Mouse (Mus musculus) neural tube, embryonic 15.5 days (tissue): Measurements from ENCODE around the gene Hoxa3. TPM values are rescaled to one million over a fixed set of nuclear protein-coding genes. Genes with fewer than 3 reads are reported as not detected.

Source experiments
- ATAC-seq: fragments of 200-750 bp; cut with Nextera tagmentation; 2 replicates; pipeline ENCODE4 v1.8.0; 2017; ENCODE audit warnings: mild to moderate bottlenecking, moderate TSS enrichment, moderate library complexity; ENCODE audit not compliant: low FRiP score
- H3K27ac ChIP-seq: fragments of 300-500 bp; sonication (generic); replicated peaks from 2 replicates; pipeline ENCODE4 v1.5.1; 2015; ENCODE audit warnings: mild to moderate bottlenecking, inconsistent platforms
- H3K27me3 ChIP-seq: fragments of 300-500 bp; sonication (generic); replicated peaks from 2 replicates; pipeline ENCODE4 v1.6.1; 2015; ENCODE audit warnings: inconsistent platforms
- H3K36me3 ChIP-seq: fragments of 300-500 bp; sonication (generic); 2 replicates; pipeline ENCODE4 v1.6.1; 2015; ENCODE audit warnings: inconsistent platforms
- H3K4me1 ChIP-seq: fragments of 300-500 bp; sonication (generic); 2 replicates; pipeline ENCODE4 v1.6.1; 2015; ENCODE audit warnings: inconsistent platforms
- H3K4me2 ChIP-seq: fragments of 300-500 bp; sonication (generic); 2 replicates; pipeline ENCODE4 v1.6.1; 2015; ENCODE audit warnings: inconsistent platforms, mild to moderate bottlenecking, moderate library complexity
- H3K4me3 ChIP-seq: fragments of 300-500 bp; sonication (generic); replicated peaks from 2 replicates; pipeline ENCODE4 v1.5.1; 2015; ENCODE audit warnings: mild to moderate bottlenecking, inconsistent platforms
- H3K9ac ChIP-seq: fragments of 300-500 bp; sonication (generic); replicated peaks from 2 replicates; pipeline ENCODE4 v1.6.1; 2015; ENCODE audit warnings: mild to moderate bottlenecking, inconsistent platforms
- H3K9me3 ChIP-seq: fragments of 300-500 bp; sonication (generic); replicated peaks from 2 replicates; pipeline ENCODE4 v1.6.1; 2016; ENCODE audit warnings: inconsistent platforms
- WGBS: fragments of 180-500 bp; shearing (Covaris S2); methylation state at CpG from one replicate; pipeline ENCODE4 v1.1.7; 2015; ENCODE audit warnings: mixed read lengths; 5-methylcytosine and 5-hydroxymethylcytosine counted together
- polyA plus RNA-seq: library from polyadenylated mRNA; unstranded; fragments of >200 nt; fragmentation: Nextera tagmentation; extraction: Ambion mirVana; gene quantifications from 2 replicates; pipeline ENCODE4 v1.2.1, GENCODE M21; 2015

Hoxa3 gene
- polyA plus RNA-seq, 1 experiment from 2014 or later, result 14.6 TPM

- H3K27me3 ChIP-seq, result peaks cover 18% of the 10 kb centered on the region
- peak overlapping the region; percentile 57; the same call in 1 of the 2 replicates for H3K4me3 ChIP-seq
- 0 out of 2 replicates have a peak overlapping the region, but pooled peaks have one; percentile 45 for H3K27ac ChIP-seq
- no peaks in the 10 kb centered on the region for H3K36me3 ChIP-seq
- peak overlapping the region; percentile 57 for H3K4me2 ChIP-seq
- H3K9me3 ChIP-seq, result no peaks in the 10 kb centered on the region
- 0 out of 2 replicates have a peak overlapping the region, but pooled peaks have one; percentile 21 for H3K9ac ChIP-seq
- WGBS, result 30% methylated on average over 6 of the region's 6 CpGs
- peaks cover 29% of the 10 kb centered on the region for H3K4me1 ChIP-seq
- ATAC-seq, result no peak
Observed at GRCm38 (mm10) chr6:52235866-52236265, 22.7 kb upstream of the Hoxa3 start.

- peaks cover 17% of the 10 kb centered on the region for H3K27me3 ChIP-seq
- H3K4me1 ChIP-seq, result peaks cover 26% of the 10 kb centered on the region
- H3K4me3 ChIP-seq, result peak overlapping the region; percentile 57
- H3K27ac ChIP-seq, result peak overlapping the region; percentile 82
- no peaks in the 10 kb centered on the region for H3K36me3 ChIP-seq
- H3K9me3 ChIP-seq, result no peaks in the 10 kb centered on the region
- peak overlapping the region; percentile 57 for H3K4me2 ChIP-seq
- WGBS, result 23% methylated on average over 9 of the region's 9 CpGs
- 0 out of 2 replicates have a peak overlapping the region, but pooled peaks have one; percentile 21 for H3K9ac ChIP-seq
- no peak for ATAC-seq
Observed at GRCm38 (mm10) chr6:52235267-52235666, 22.1 kb upstream of the Hoxa3 start.

GRCm38 (mm10) chr6:52234428-52235140 is 21.4 kb upstream of the Hoxa3 start:
- Histone ChIP-seq H3K9ac (peak overlapping the region; percentile 65), H3K4me1 (peaks cover 26% of the 10 kb centered on the region), H3K27me3 (peaks cover 17% of the 10 kb centered on the region), H3K4me3 (peak overlapping the region; percentile 57), H3K36me3 (no peaks in the 10 kb centered on the region), H3K9me3 (no peaks in the 10 kb centered on the region), H3K27ac (peak overlapping the region; percentile 82), H3K4me2 (peak overlapping the region; percentile 57)
- WGBS, result 1% methylated on average over 59 of the region's 68 CpGs
- ATAC-seq, result peak; percentile 76

- Histone ChIP-seq H3K36me3 (no peaks in the 10 kb centered on the region), H3K9me3 (no peaks in the 10 kb centered on the region), H3K27ac (peak overlapping the region; percentile 82), H3K4me3 (peak overlapping the region; percentile 57), H3K27me3 (peaks cover 17% of the 10 kb centered on the region), H3K9ac (peak overlapping the region; percentile 65), H3K4me1 (peaks cover 26% of the 10 kb centered on the region), H3K4me2 (peak overlapping the region; percentile 57)
- peak; percentile 16; the same call in 1 of the 2 replicates for ATAC-seq
- WGBS, result 2% methylated on average over 70 of the region's 70 CpGs
Observed at GRCm38 (mm10) chr6:52233546-52234427, 20.7 kb upstream of the Hoxa3 start.

GRCm38 (mm10) chr6:52232984-52233545 is 19.9 kb upstream of the Hoxa3 start:
- peak overlapping the region; percentile 82 for H3K27ac ChIP-seq
- H3K9ac ChIP-seq, result peak overlapping the region; percentile 65

GRCm38 (mm10) chr6:52232568-52232965 is 19.4 kb upstream of the Hoxa3 start:
- Histone ChIP-seq H3K4me3 (peak overlapping the region; percentile 57), H3K9me3 (no peaks in the 10 kb centered on the region), H3K9ac (peak overlapping the region; percentile 65), H3K27ac (peak overlapping the region; percentile 82), H3K4me1 (peaks cover 33% of the 10 kb centered on the region), H3K4me2 (peak overlapping the region; percentile 57), H3K36me3 (no peaks in the 10 kb centered on the region), H3K27me3 (peaks cover 13% of the 10 kb centered on the region)
- no peak for ATAC-seq
- WGBS, result 4% methylated on average over 18 of the region's 18 CpGs

More at GRCm38 (mm10) chr6:52232984-52233545, 19.9 kb upstream of the Hoxa3 start:
- H3K4me2 ChIP-seq, result peak overlapping the region; percentile 57
- H3K27me3 ChIP-seq, result peaks cover 17% of the 10 kb centered on the region
- no peak for ATAC-seq
- peak overlapping the region; percentile 57 for H3K4me3 ChIP-seq
- no peaks in the 10 kb centered on the region for H3K36me3 ChIP-seq
- no peaks in the 10 kb centered on the region for H3K9me3 ChIP-seq
- WGBS, result 3% methylated on average over 23 of the region's 23 CpGs
- peaks cover 30% of the 10 kb centered on the region for H3K4me1 ChIP-seq

- peak overlapping the region; percentile 82 for H3K27ac ChIP-seq
- H3K9ac ChIP-seq, result peak overlapping the region; percentile 65
- no peak for ATAC-seq
- peak overlapping the region; percentile 57 for H3K4me3 ChIP-seq
- no peaks in the 10 kb centered on the region for H3K9me3 ChIP-seq
- H3K27me3 ChIP-seq, result peaks cover 8% of the 10 kb centered on the region
- 1% methylated on average over 18 of the region's 18 CpGs for WGBS
- H3K4me1 ChIP-seq, result peaks cover 34% of the 10 kb centered on the region
- no peaks in the 10 kb centered on the region for H3K36me3 ChIP-seq
- H3K4me2 ChIP-seq, result peak overlapping the region; percentile 57
Observed at GRCm38 (mm10) chr6:52231885-52232567, 18.9 kb upstream of the Hoxa3 start.

- H3K27me3 ChIP-seq, result no peaks in the 10 kb centered on the region
- peak within 1 kb of the TSS; percentile 58 for H3K4me2 ChIP-seq
- peak within 1 kb of the TSS; percentile 86 for H3K27ac ChIP-seq
- WGBS, result 2% methylated on average over 21 of the region's 36 CpGs
- no peak for ATAC-seq
- no peaks in the 10 kb centered on the region for H3K36me3 ChIP-seq
- no peaks in the 10 kb centered on the region for H3K9me3 ChIP-seq
- peaks cover 31% of the 10 kb centered on the region for H3K4me1 ChIP-seq
- peak within 1 kb of the TSS; percentile 57 for H3K4me3 ChIP-seq
- H3K9ac ChIP-seq, result peak within 1 kb of the TSS; percentile 65
Observed at GRCm38 (mm10) chr6:52230516-52231165, 17.5 kb upstream of the Hoxa3 start, which contains the start of gene Hoxa9. TSS of gene Hoxa9 (minus strand) at chr6:52231089.

- Histone ChIP-seq H3K27ac (peak overlapping the region; percentile 86), H3K4me1 (peaks cover 34% of the 10 kb centered on the region; the same call in 1 of the 2 replicates), H3K27me3 (no peaks in the 10 kb centered on the region), H3K9me3 (no peaks in the 10 kb centered on the region), H3K4me3 (peak overlapping the region; percentile 44), H3K9ac (peak overlapping the region; percentile 64), H3K36me3 (no peaks in the 10 kb centered on the region), H3K4me2 (peak overlapping the region; percentile 58)
- ATAC-seq, result no peak
- 2% methylated on average over 44 of the region's 44 CpGs for WGBS
Observed at GRCm38 (mm10) chr6:52229558-52230416, 16.7 kb upstream of the Hoxa3 start.
